Mouse (Mus musculus) right cerebral cortex, postnatal 36 days (tissue): Measurements from ENCODE around the gene Plcb1.

Experiments used
- DNase-seq, 2 experiments: peaks; one replicate each; pipeline ENCODE4 v3.0.0; 2022; ENCODE audit warnings: low spot score in 2 of 2, mixed read lengths in 1 of 2

The Plcb1 gene

DNA sequence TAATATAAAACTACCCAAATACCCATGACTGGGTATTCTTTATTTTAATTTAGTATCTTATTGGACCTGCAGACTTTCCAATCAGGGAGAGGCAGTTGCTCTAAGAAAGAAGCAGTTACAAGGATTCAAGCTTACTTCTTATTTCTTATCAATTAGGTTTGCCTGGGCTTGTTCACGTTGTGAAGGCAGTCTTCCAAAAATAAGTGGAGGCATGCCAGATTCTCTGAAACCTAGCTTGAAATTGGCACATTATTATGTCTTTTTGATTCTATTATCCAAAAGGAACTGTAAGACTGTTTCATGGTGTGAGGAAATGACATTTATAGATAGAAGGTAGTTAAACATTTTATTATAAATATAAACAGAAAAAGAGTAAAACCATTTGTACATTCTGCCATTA, 721.2 kb downstream of the Plcb1 start:
- DNase-seq: no peak

DNA sequence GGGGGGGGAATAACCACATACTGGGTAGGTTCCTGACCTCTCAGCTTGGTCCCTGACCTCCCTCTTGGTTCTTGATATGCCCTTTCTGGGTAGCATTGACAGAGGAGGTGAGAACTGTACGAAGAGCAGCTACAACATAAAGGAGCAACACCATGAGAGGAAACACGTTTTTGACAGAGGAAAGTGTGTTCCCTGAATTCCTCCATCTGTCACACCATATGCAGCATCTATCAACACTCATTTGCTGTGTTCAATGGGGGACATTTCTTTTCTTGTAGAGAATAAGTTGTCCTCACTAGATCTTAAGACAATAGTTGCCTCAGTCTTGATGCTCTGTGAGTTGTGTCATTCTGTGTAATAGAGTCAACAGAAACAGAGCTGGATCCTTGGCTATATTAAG, 733.1 kb downstream of the Plcb1 start:
- DNase-seq: no peak
